In genomic region chr19:46975997-46976396, GRCm38 (mm10) we compare ENCODE assay signal across 13 mouse cellular contexts. TPM values are rescaled to one million over a fixed set of nuclear protein-coding genes. Genes with fewer than 3 reads are reported as not detected.
"Had no signal": no experiment of that assay in that cellular context is flagged by ENCODE, and none has a peak within 500 bp of the region (broad histone marks: within the 10 kb centered on the region; RNA-seq: fewer than 3 reads in every experiment).

No protein-coding gene starts in this region.

- DNase-seq: kidney, postnatal 14 days; liver, embryonic 13.5 days; retina, postnatal 1 day; right cerebral cortex, postnatal 4 days; spleen, adult 18-20 months; thymus, adult 18-20 months; thymus, postnatal 14 days had no signal

- H3K36me3 ChIP-seq: limb, embryonic 15.5 days; liver, embryonic 13.5 days; midbrain, embryonic 12.5 days; neural tube, embryonic 13.5 days had no signal

- ATAC-seq: midbrain, embryonic 16.5 days had no signal

- H3K27ac ChIP-seq: left cerebral cortex, adult 2 months; limb, embryonic 15.5 days; liver, embryonic 13.5 days; midbrain, embryonic 12.5 days; neural tube, embryonic 13.5 days had no signal

- H3K27me3 ChIP-seq: limb, embryonic 15.5 days; liver, embryonic 13.5 days; midbrain, embryonic 12.5 days; neural tube, embryonic 13.5 days had no signal

- H3K4me2 ChIP-seq: limb, embryonic 15.5 days; liver, embryonic 13.5 days; midbrain, embryonic 12.5 days; neural tube, embryonic 13.5 days had no signal

- H3K4me3 ChIP-seq: left cerebral cortex, adult 2 months; limb, embryonic 15.5 days; liver, embryonic 13.5 days; midbrain, embryonic 12.5 days; neural tube, embryonic 13.5 days had no signal

- H3K9ac ChIP-seq: limb, embryonic 15.5 days; liver, embryonic 13.5 days; midbrain, embryonic 12.5 days; neural tube, embryonic 13.5 days had no signal

- H3K9me3 ChIP-seq: limb, embryonic 15.5 days; liver, embryonic 13.5 days; midbrain, embryonic 12.5 days; neural tube, embryonic 13.5 days had no signal

RNA-seq across cellular contexts. Expression of gene Ina, which starts 38.5 kb away (rescaled TPM):
- total RNA-seq: megakaryocyte, adult 5-6 weeks had no signal
